Mouse (Mus musculus) ES-Bruce4 (cell line): Measurements from ENCODE around the gene Napsa.

Experiments
- CTCF ChIP-seq: IDR thresholded peaks from one replicate; pipeline ENCODE4 v1.8.1; 2011; ENCODE audit warnings: low read depth, low read length
- EP300 ChIP-seq: IDR thresholded peaks from 2 replicates; pipeline ENCODE4 v1.6.1; 2011; ENCODE audit warnings: low read depth, low read length; ENCODE audit not compliant: insufficient read depth
- POLR2A ChIP-seq: IDR thresholded peaks from one replicate; pipeline ENCODE4 v1.8.1; 2011; ENCODE audit warnings: low read length; ENCODE audit not compliant: insufficient read depth

DNA sequence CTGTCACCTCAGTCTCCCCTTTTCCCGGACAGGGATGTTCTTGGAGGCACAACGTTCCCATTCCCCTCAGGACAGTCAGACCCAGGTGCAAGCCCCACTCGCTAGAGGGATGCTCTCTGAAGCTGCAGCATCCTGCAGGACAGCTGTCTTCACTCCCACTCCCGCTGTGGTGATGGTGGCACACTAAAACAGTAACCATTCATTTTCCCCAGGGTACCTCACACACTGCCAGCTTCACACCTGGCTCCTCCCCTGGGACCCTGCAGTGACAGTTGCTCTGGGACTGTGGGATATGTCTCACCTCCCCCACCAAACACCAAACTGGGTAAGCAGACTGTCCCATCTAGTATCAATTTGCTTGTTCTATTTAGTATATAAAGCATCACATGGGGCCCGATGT is 24.5 kb upstream of the Napsa start:
- no peak for TF ChIP-seq CTCF
- TF ChIP-seq EP300 = no peak
- no peak for TF ChIP-seq POLR2A
